Mouse (Mus musculus) heart, embryonic 10.5 days (tissue): ENCODE data around the gene Antxr1. TPM values are rescaled to one million over a fixed set of nuclear protein-coding genes. Genes with fewer than 3 reads are reported as not detected.

Experiments used
- DNase-seq: peaks from one replicate; pipeline ENCODE4 v3.0.0-alpha.2; 2017; ENCODE audit warnings: low spot score
- H3K27ac ChIP-seq: fragments of 300-500 bp; sonication (generic); 2 replicates; pipeline ENCODE4 v1.5.1; 2016; ENCODE audit warnings: mild to moderate bottlenecking
- H3K27me3 ChIP-seq: fragments of 300-500 bp; sonication (generic); 2 replicates; pipeline ENCODE4 v1.6.1; 2016; ENCODE audit warnings: mild to moderate bottlenecking; ENCODE audit not compliant: poor library complexity, insufficient read depth, severe bottlenecking
- H3K36me3 ChIP-seq: fragments of 300-500 bp; sonication (generic); 2 replicates; pipeline ENCODE4 v1.6.1; 2016; ENCODE audit warnings: mild to moderate bottlenecking, moderate library complexity
- H3K4me1 ChIP-seq: fragments of 300-500 bp; sonication (generic); 2 replicates; pipeline ENCODE4 v1.6.1; 2016; ENCODE audit warnings: mild to moderate bottlenecking
- H3K4me3 ChIP-seq: fragments of 300-500 bp; sonication (generic); 2 replicates; pipeline ENCODE4 v1.5.1; 2016; ENCODE audit warnings: mild to moderate bottlenecking, moderate library complexity
- H3K9me3 ChIP-seq: fragments of 300-500 bp; sonication (generic); 2 replicates; pipeline ENCODE4 v1.6.1; 2016; ENCODE audit warnings: mild to moderate bottlenecking, moderate library complexity
- WGBS: fragments of 180-500 bp; shearing (Covaris S2); methylation state at CpG from one replicate; pipeline ENCODE4 v1.1.7; 2016; 5-methylcytosine and 5-hydroxymethylcytosine counted together
- polyA plus RNA-seq: library from polyadenylated mRNA; unstranded; fragments of >200 nt; fragmentation: Nextera tagmentation; extraction: Ambion mirVana; gene quantifications from 2 replicates; pipeline ENCODE4 v1.2.1, GENCODE M21; 2016

Gene Antxr1
- polyA plus RNA-seq, 1 experiment from 2014 or later, result 3.8 TPM

- Histone ChIP-seq H3K36me3 (no peaks in the 10 kb centered on the region), H3K27ac (peak overlapping the region; percentile 12; the same call in 1 of the 2 replicates), H3K4me3 (no peak overlapping the region), H3K4me1 (peaks cover 24% of the 10 kb centered on the region), H3K9me3 (no peaks in the 10 kb centered on the region), H3K27me3 (no peaks in the 10 kb centered on the region)
- WGBS, result 38% methylated on average over 8 of the region's 8 CpGs
- DNase-seq, result no peak
Measured at GRCm38 (mm10) chr6:87282346-87282781, 53.3 kb downstream of the Antxr1 start.

- Histone ChIP-seq H3K27ac (no peak overlapping the region), H3K4me3 (no peak overlapping the region), H3K27me3 (no peaks in the 10 kb centered on the region), H3K9me3 (no peaks in the 10 kb centered on the region), H3K36me3 (no peaks in the 10 kb centered on the region), H3K4me1 (peaks cover 30% of the 10 kb centered on the region)
- DNase-seq, result no peak
- WGBS, result 84% methylated on average over 4 of the region's 4 CpGs
Measured at GRCm38 (mm10) chr6:87281771-87282170, 53.9 kb downstream of the Antxr1 start.

- DNase-seq, result no peak
- 0 out of 2 replicates have a peak, but pooled peaks cover 3% of the 10 kb centered on the region for H3K27me3 ChIP-seq
Measured at GRCm38 (mm10) chr6:87278151-87278550, 57.5 kb downstream of the Antxr1 start.

DNA sequence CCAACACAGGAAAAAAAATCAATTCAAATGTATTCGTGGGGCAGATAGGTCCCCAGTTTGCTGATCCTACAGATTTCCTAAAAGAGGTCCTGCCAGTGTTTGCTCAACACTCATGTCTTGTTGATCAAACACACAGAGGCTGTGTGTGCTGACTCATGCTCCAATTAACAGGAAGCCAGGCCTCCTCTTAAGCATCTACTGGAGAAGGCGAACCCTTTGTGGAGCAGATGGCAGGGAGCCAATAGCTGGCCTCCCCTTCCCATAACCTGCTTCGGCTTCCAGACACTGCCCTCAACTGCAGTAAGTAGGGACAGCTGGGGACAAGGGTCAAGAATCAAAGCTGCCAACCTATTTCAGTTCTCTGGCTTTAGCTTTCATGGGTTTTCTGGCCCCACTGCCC lies 58.1 kb downstream of the Antxr1 start:
- no peak for DNase-seq
- 26% methylated on average over 3 of the region's 3 CpGs for WGBS
- Histone ChIP-seq H3K4me1 (peaks cover 29% of the 10 kb centered on the region), H3K4me3 (no peak overlapping the region), H3K27ac (peak overlapping the region; percentile 31; the same call in 1 of the 2 replicates), H3K36me3 (peaks cover 8% of the 10 kb centered on the region), H3K27me3 (0 out of 2 replicates have a peak, but pooled peaks cover 3% of the 10 kb centered on the region), H3K9me3 (no peaks in the 10 kb centered on the region; the same call in 1 of the 2 replicates)

More at GRCm38 (mm10) chr6:87278151-87278550, 57.5 kb downstream of the Antxr1 start:
- WGBS, result 82% methylated on average over 5 of the region's 5 CpGs
- Histone ChIP-seq H3K27ac (no peak overlapping the region), H3K36me3 (peaks cover 8% of the 10 kb centered on the region), H3K9me3 (no peaks in the 10 kb centered on the region; the same call in 1 of the 2 replicates), H3K4me3 (no peak overlapping the region), H3K4me1 (peaks cover 31% of the 10 kb centered on the region)

DNA sequence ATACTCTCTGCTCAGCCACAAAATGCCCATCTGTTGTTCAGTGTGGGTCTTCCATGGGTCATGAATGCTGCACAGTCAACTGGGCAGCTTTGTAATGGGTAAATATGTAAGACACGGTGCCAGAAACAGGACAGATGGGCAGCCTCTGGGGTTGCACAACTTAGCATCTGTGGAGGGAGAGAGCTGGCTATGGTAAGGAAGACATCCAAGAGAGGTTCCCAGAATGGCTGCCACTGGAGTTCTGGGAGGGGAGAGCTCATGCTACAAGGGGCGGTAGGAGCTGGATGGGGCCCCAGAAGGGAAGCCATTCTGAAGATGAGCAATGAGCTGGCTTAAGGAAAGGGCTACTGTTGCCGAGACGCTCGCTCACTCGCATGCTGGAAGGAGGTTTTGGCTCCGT lies 58.7 kb downstream of the Antxr1 start:
- H3K36me3 ChIP-seq, result peaks cover 8% of the 10 kb centered on the region
- no peak for DNase-seq
- H3K27me3 ChIP-seq, result 0 out of 2 replicates have a peak, but pooled peaks cover 3% of the 10 kb centered on the region
- H3K9me3 ChIP-seq, result no peaks in the 10 kb centered on the region; the same call in 1 of the 2 replicates
- no peak overlapping the region for H3K4me3 ChIP-seq
- WGBS, result 90% methylated on average over 7 of the region's 7 CpGs
- H3K27ac ChIP-seq, result peak overlapping the region; percentile 31; the same call in 1 of the 2 replicates
- H3K4me1 ChIP-seq, result peaks cover 30% of the 10 kb centered on the region

- no peaks in the 10 kb centered on the region; the same call in 1 of the 2 replicates for H3K9me3 ChIP-seq
- WGBS, result 93% methylated on average over 5 of the region's 5 CpGs
- H3K4me1 ChIP-seq, result peaks cover 42% of the 10 kb centered on the region
Measured at GRCm38 (mm10) chr6:87274779-87275178, 60.8 kb downstream of the Antxr1 start.

GRCm38 (mm10) chr6:87273791-87274190 lies 61.8 kb downstream of the Antxr1 start:
- Histone ChIP-seq H3K27me3 (0 out of 2 replicates have a peak, but pooled peaks cover 3% of the 10 kb centered on the region), H3K4me3 (no peak overlapping the region), H3K27ac (no peak overlapping the region), H3K4me1 (peaks cover 42% of the 10 kb centered on the region), H3K36me3 (peaks cover 8% of the 10 kb centered on the region), H3K9me3 (no peaks in the 10 kb centered on the region; the same call in 1 of the 2 replicates)
- WGBS, result 62% methylated on average over 3 of the region's 3 CpGs
- DNase-seq, result no peak

More at GRCm38 (mm10) chr6:87274779-87275178, 60.8 kb downstream of the Antxr1 start:
- no peak for DNase-seq
- Histone ChIP-seq H3K4me3 (no peak overlapping the region), H3K27me3 (0 out of 2 replicates have a peak, but pooled peaks cover 3% of the 10 kb centered on the region), H3K36me3 (peaks cover 8% of the 10 kb centered on the region), H3K27ac (no peak overlapping the region)

DNA sequence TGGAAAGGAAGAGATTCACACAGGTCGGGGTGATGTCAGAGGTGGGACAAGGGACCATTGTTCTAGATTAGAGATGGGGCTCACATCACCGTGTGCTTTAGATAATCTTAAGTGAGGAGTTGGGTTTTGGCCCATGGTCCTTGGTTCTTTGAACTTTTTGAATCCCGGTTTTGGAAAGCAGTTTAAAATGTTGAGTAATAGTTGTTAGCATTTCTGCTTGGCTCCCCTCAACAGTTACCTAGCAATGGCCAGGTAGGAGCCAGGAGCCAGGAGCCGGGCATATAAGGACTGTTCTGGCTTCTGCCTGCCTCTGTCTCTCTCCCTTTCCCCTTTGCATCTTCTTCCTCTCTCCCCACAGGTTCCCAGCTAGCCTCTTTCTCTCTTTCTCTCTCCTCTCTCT lies 62.5 kb downstream of the Antxr1 start:
- no peak for DNase-seq
- peaks cover 39% of the 10 kb centered on the region for H3K4me1 ChIP-seq
- H3K9me3 ChIP-seq, result no peaks in the 10 kb centered on the region; the same call in 1 of the 2 replicates
- no peak overlapping the region for H3K27ac ChIP-seq
- H3K4me3 ChIP-seq, result no peak overlapping the region
- H3K36me3 ChIP-seq, result peaks cover 11% of the 10 kb centered on the region
- WGBS, result 74% methylated on average over 4 of the region's 4 CpGs
- 0 out of 2 replicates have a peak, but pooled peaks cover 3% of the 10 kb centered on the region for H3K27me3 ChIP-seq

- 0 out of 2 replicates have a peak, but pooled peaks cover 3% of the 10 kb centered on the region for H3K27me3 ChIP-seq
- H3K4me1 ChIP-seq, result peaks cover 29% of the 10 kb centered on the region
- H3K27ac ChIP-seq, result no peak overlapping the region
- no peak for DNase-seq
- no peak overlapping the region for H3K4me3 ChIP-seq
- WGBS, result 65% methylated on average over 2 of the region's 2 CpGs
- H3K36me3 ChIP-seq, result peaks cover 11% of the 10 kb centered on the region
- no peaks in the 10 kb centered on the region; the same call in 1 of the 2 replicates for H3K9me3 ChIP-seq
Measured at GRCm38 (mm10) chr6:87272202-87272601, 63.4 kb downstream of the Antxr1 start.

DNA sequence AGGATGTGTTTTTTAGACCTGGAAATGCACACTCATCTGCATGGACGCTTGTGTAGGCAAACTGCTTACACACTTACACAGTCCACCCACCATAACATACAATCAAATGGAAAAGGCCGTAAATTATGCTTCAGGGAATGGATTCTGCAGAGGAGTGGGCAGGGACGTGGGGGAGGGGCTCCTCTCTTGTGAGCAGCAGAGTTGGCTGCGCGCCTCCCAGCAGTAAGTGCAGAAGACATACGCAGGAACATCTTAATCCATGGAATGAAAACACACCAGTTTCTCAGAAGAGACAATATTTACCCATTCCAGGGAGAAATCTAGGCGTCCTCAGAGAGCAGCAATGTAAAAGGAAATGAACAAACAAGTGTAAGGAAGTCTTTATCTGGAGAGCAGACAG lies 65.2 kb downstream of the Antxr1 start:
- peaks cover 25% of the 10 kb centered on the region for H3K4me1 ChIP-seq
- no peak overlapping the region for H3K4me3 ChIP-seq
- no peaks in the 10 kb centered on the region; the same call in 1 of the 2 replicates for H3K9me3 ChIP-seq
- WGBS, result 34% methylated on average over 7 of the region's 7 CpGs
- H3K27me3 ChIP-seq, result 0 out of 2 replicates have a peak, but pooled peaks cover 3% of the 10 kb centered on the region
- peaks cover 11% of the 10 kb centered on the region for H3K36me3 ChIP-seq
- DNase-seq, result no peak
- H3K27ac ChIP-seq, result no peak overlapping the region

DNA sequence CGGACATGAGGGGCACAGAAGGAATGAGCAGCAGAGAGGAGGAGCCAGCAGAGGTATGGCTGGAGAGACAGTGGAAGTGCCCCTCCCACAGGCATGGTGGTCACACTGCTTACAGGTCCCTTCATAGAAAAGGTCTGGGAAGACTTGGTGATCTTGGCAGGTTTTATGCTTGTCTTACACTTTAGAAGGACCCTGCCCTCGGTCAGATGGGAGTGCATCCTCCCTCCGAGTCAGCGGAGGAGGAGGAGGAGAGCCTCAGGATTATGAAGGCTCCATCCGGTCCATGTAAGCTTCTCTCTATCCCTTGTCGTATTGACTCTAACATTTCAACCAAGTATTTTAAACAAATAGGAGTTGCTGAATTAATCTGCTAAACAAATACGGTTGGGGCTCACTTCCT lies 65.7 kb downstream of the Antxr1 start:
- H3K27me3 ChIP-seq, result 0 out of 2 replicates have a peak, but pooled peaks cover 3% of the 10 kb centered on the region
- no peak overlapping the region for H3K27ac ChIP-seq
- WGBS, result 74% methylated on average over 7 of the region's 7 CpGs
- no peak for DNase-seq
- H3K4me3 ChIP-seq, result no peak overlapping the region
- peaks cover 11% of the 10 kb centered on the region for H3K36me3 ChIP-seq
- peaks cover 25% of the 10 kb centered on the region for H3K4me1 ChIP-seq
- no peaks in the 10 kb centered on the region; the same call in 1 of the 2 replicates for H3K9me3 ChIP-seq

GRCm38 (mm10) chr6:87262666-87263065 lies 73.0 kb downstream of the Antxr1 start:
- Histone ChIP-seq H3K27me3 (no peaks in the 10 kb centered on the region), H3K4me1 (peaks cover 5% of the 10 kb centered on the region; the same call in 1 of the 2 replicates), H3K4me3 (no peak overlapping the region), H3K9me3 (no peaks in the 10 kb centered on the region), H3K27ac (no peak overlapping the region), H3K36me3 (no peaks in the 10 kb centered on the region)
- 60% methylated on average over 2 of the region's 2 CpGs for WGBS
- no peak for DNase-seq

GRCm38 (mm10) chr6:87258976-87259375 lies 76.6 kb downstream of the Antxr1 start:
- no peak for DNase-seq
- H3K9me3 ChIP-seq, result no peaks in the 10 kb centered on the region
- H3K36me3 ChIP-seq, result no peaks in the 10 kb centered on the region
- no peak overlapping the region for H3K27ac ChIP-seq
- H3K4me1 ChIP-seq, result peaks cover 8% of the 10 kb centered on the region
- H3K27me3 ChIP-seq, result no peaks in the 10 kb centered on the region
- no peak overlapping the region for H3K4me3 ChIP-seq
- WGBS, result 75% methylated on average over 5 of the region's 5 CpGs
